In genomic region chr11:73023827-73024226, GRCm38 (mm10) we compare ENCODE assay signal across 10 mouse cellular contexts. TPM values are rescaled to one million over a fixed set of nuclear protein-coding genes. Genes with fewer than 3 reads are reported as not detected.
DNase-seq lines count a peak whose midpoint lies in the region; ATAC-seq and TF ChIP-seq lines count a peak whose summit lies in the region.
"Had no signal": no experiment of that assay in that cellular context is flagged by ENCODE, and none has a peak within 500 bp of the region (broad histone marks: within the 10 kb centered on the region; RNA-seq: fewer than 3 reads in every experiment).

No protein-coding gene starts in this region.

- H3K27ac ChIP-seq in heart, postnatal 0 days (ENCODE audit: low read depth) = peak overlapping the region; percentile 19; the same call in 1 of the 2 replicates
- H3K27ac ChIP-seq in limb, embryonic 15.5 days = peak overlapping the region; percentile 55
- H3K27ac ChIP-seq in thymus, adult 2 months (ENCODE audit: control insufficient read depth, insufficient read depth, low read length) = no peak overlapping the region

- no peak overlapping the region for H3K9ac ChIP-seq in heart, postnatal 0 days (replicated peaks; ENCODE audit: low read depth, low read length)
- no peak overlapping the region for H3K9ac ChIP-seq in limb, embryonic 15.5 days

- no peak for TF ChIP-seq CTCF in heart, postnatal 0 days (IDR thresholded peaks at IDR 0.05; ENCODE audit: low read depth)
- TF ChIP-seq CTCF in G1E (IDR thresholded peaks at IDR 0.05; ENCODE audit: low read depth, low read length) = no peak
- no peak for TF ChIP-seq CTCF in thymus, adult 2 months (IDR thresholded peaks at IDR 0.05; ENCODE audit: borderline replicate concordance, control insufficient read depth, extremely low read depth, insufficient read depth, low read length, poor library complexity)

- no peaks in the 10 kb centered on the region for H3K9me3 ChIP-seq in heart, postnatal 0 days (replicated peaks; ENCODE audit: control insufficient read depth, low read length)
- no peaks in the 10 kb centered on the region for H3K9me3 ChIP-seq in G1E (replicated peaks)
- no peaks in the 10 kb centered on the region for H3K9me3 ChIP-seq in limb, embryonic 15.5 days
- H3K9me3 ChIP-seq: hindbrain, embryonic 10.5 days had no signal

- ATAC-seq in heart, postnatal 0 days (ENCODE audit: insufficient read depth, low read depth) = no peak
- ATAC-seq in G1E (ENCODE audit: extremely low read depth, insufficient number of reproducible peaks, low FRiP score, poor library complexity, severe bottlenecking) = no peak
- ATAC-seq in limb, embryonic 15.5 days (ENCODE audit: insufficient number of reproducible peaks, low FRiP score, low TSS enrichment, low read depth) = no peak
- ATAC-seq in activated CD4-positive, CD25-positive, alpha-beta regulatory T cell, adult 4 months = no peak

- TF ChIP-seq POLR2A in thymus, adult 2 months (IDR thresholded peaks at IDR 0.05; ENCODE audit: control insufficient read depth, extremely low read depth, insufficient read depth, low read length, poor library complexity) = no peak

- H3K4me3 ChIP-seq in heart, postnatal 0 days (ENCODE audit: low read depth, low read length) = no peak overlapping the region
- peak overlapping the region; percentile 68; the same call in 1 of the 2 replicates for H3K4me3 ChIP-seq in G1E (ENCODE audit: low read depth, low read length)
- H3K4me3 ChIP-seq in limb, embryonic 15.5 days = no peak overlapping the region
- H3K4me3 ChIP-seq in thymus, adult 2 months (ENCODE audit: control insufficient read depth, insufficient read depth, low read length) = no peak overlapping the region
- H3K4me3 ChIP-seq: hindbrain, embryonic 10.5 days had no signal

- peaks cover 22% of the 10 kb centered on the region for H3K27me3 ChIP-seq in heart, postnatal 0 days (ENCODE audit: control insufficient read depth, insufficient read depth, low read length)
- H3K27me3 ChIP-seq in G1E (ENCODE audit: insufficient read depth, low read length) = peaks cover 35% of the 10 kb centered on the region
- H3K27me3 ChIP-seq in limb, embryonic 15.5 days = peaks cover 20% of the 10 kb centered on the region
- H3K27me3 ChIP-seq in thymus, adult 2 months (ENCODE audit: control insufficient read depth, insufficient read depth, low read length) = no peaks in the 10 kb centered on the region

- 44% methylated on average over 4 of the region's 4 CpGs for WGBS in heart, postnatal 0 days
- 61% methylated on average over 4 of the region's 4 CpGs for WGBS in limb, embryonic 15.5 days
- 68% methylated on average over 4 of the region's 4 CpGs for WGBS in thymus, adult 2 months

- no peaks in the 10 kb centered on the region for H3K36me3 ChIP-seq in heart, postnatal 0 days (replicated peaks; ENCODE audit: control insufficient read depth, insufficient read depth, low read length)
- peaks cover 34% of the 10 kb centered on the region for H3K36me3 ChIP-seq in G1E (replicated peaks)
- H3K36me3 ChIP-seq in limb, embryonic 15.5 days = 0 out of 2 replicates have a peak, but pooled peaks cover 6% of the 10 kb centered on the region
- H3K36me3 ChIP-seq in thymus, adult 2 months (ENCODE audit: control insufficient read depth, insufficient read depth, low read length) = peaks cover 14% of the 10 kb centered on the region; the same call in 1 of the 2 replicates
- H3K36me3 ChIP-seq: hindbrain, embryonic 10.5 days had no signal

- no peak for DNase-seq in heart, postnatal 0 days (ENCODE audit: low spot score)
- DNase-seq in heart, adult 18-20 months = no peak
- DNase-seq in lung, adult 18-20 months = peak; percentile 39 to 58
- no peak for DNase-seq in lung, postnatal 25 days (ENCODE audit: low spot score)
- DNase-seq in G1E (ENCODE audit: low spot score) = no peak
- no peak for DNase-seq in thymus, adult 2 months
- DNase-seq: thymus, postnatal 25 days had no signal

- TF ChIP-seq EP300 in heart, postnatal 0 days (IDR thresholded peaks at IDR 0.05; ENCODE audit: low read depth) = no peak

- H3K4me1 ChIP-seq in heart, postnatal 0 days (ENCODE audit: control insufficient read depth, insufficient read depth) = peaks cover 15% of the 10 kb centered on the region; the same call in 1 of the 2 replicates
- peaks cover 85% of the 10 kb centered on the region for H3K4me1 ChIP-seq in G1E (ENCODE audit: insufficient read depth, low read depth, low read length)
- peaks cover 48% of the 10 kb centered on the region for H3K4me1 ChIP-seq in limb, embryonic 15.5 days
- peaks cover 35% of the 10 kb centered on the region for H3K4me1 ChIP-seq in thymus, adult 2 months (replicated peaks; ENCODE audit: control insufficient read depth, insufficient read depth, low read length)

- H3K4me2 ChIP-seq in heart, postnatal 0 days (ENCODE audit: low read depth, low read length) = no peak overlapping the region
- no peak overlapping the region for H3K4me2 ChIP-seq in limb, embryonic 15.5 days

RNA-seq across cellular contexts. Expression of gene Camkk1, which starts 5.0 kb away (rescaled TPM):
- 0.62 and 4.9 TPM in 2 replicates for total RNA-seq in heart, postnatal 0 days (2014; rRNA removed; ENCODE audit: low replicate concordance)
- 0.68 and 1.1 TPM in 2 replicates for polyA plus RNA-seq in heart, postnatal 0 days (2015; fragmentation: Nextera tagmentation; extraction: Ambion mirVana)
- total RNA-seq in heart, adult 18-20 months (2021) = under 1 TPM; 0.90 to 0.92 TPM
- total RNA-seq in G1E (2014; fragmentation: Nextera tagmentation) = 1.9 and 4.2 TPM in 2 replicates
- total RNA-seq in G1E (2017) = 13.1 and 13.8 TPM in 2 replicates
- polyA plus RNA-seq in G1E (2012) = 8.9 and 9.9 TPM in 2 replicates
- polyA plus RNA-seq in limb, embryonic 15.5 days (2015; fragmentation: Nextera tagmentation; extraction: Ambion mirVana) = 12.0 and 13.2 TPM in 2 replicates
- polyA plus RNA-seq in thymus, adult 2 months (2012; rRNA removed) = 35.4 and 40.0 TPM in 2 replicates
- 1 to 10 TPM; 2.4 to 2.6 TPM for polyA plus RNA-seq in activated CD4-positive, CD25-positive, alpha-beta regulatory T cell, adult 4 months (2017; shearing (Covaris generic))

RNA-seq across cellular contexts. Expression of gene Ncbp3, which starts 23.8 kb away (rescaled TPM):
- 7.1 and 8.9 TPM in 2 replicates for total RNA-seq in heart, postnatal 0 days (2014; rRNA removed; ENCODE audit: low replicate concordance)
- polyA plus RNA-seq in heart, postnatal 0 days (2015; fragmentation: Nextera tagmentation; extraction: Ambion mirVana) = 6.6 and 7.0 TPM in 2 replicates
- 1 to 10 TPM; 5.6 to 6.2 TPM for total RNA-seq in heart, adult 18-20 months (2021)
- total RNA-seq in G1E (2014; fragmentation: Nextera tagmentation) (23.9 and 25.0 TPM in 2 replicates), G1E (2017) (20.0 and 24.2 TPM in 2 replicates)
- polyA plus RNA-seq in G1E (2012) = 11.2 and 13.3 TPM in 2 replicates
- polyA plus RNA-seq in limb, embryonic 15.5 days (2015; fragmentation: Nextera tagmentation; extraction: Ambion mirVana) = 10.5 and 11.3 TPM in 2 replicates
- polyA plus RNA-seq in thymus, adult 2 months (2012; rRNA removed) = 6.5 and 7.0 TPM in 2 replicates
- 10 to 100 TPM; 14.3 to 16.8 TPM for polyA plus RNA-seq in activated CD4-positive, CD25-positive, alpha-beta regulatory T cell, adult 4 months (2017; shearing (Covaris generic))

RNA-seq across cellular contexts. Expression of gene P2rx1, which starts 24.9 kb away (rescaled TPM):
- total RNA-seq in heart, postnatal 0 days (2014; rRNA removed; ENCODE audit: low replicate concordance) = 1.4 and 24.8 TPM in 2 replicates
- polyA plus RNA-seq in heart, postnatal 0 days (2015; fragmentation: Nextera tagmentation; extraction: Ambion mirVana) = 0.71 and 1.0 TPM in 2 replicates
- under 1 TPM; 0.25 to 0.28 TPM for total RNA-seq in heart, adult 18-20 months (2021)
- total RNA-seq in G1E (2014; fragmentation: Nextera tagmentation) = 11.4 and 12.0 TPM in 2 replicates
- total RNA-seq in G1E (2017) = 46.9 and 53.7 TPM in 2 replicates
- 11.7 and 14.8 TPM in 2 replicates for polyA plus RNA-seq in G1E (2012)
- polyA plus RNA-seq in limb, embryonic 15.5 days (2015; fragmentation: Nextera tagmentation; extraction: Ambion mirVana) = 3.5 and 4.2 TPM in 2 replicates
- polyA plus RNA-seq in thymus, adult 2 months (2012; rRNA removed) = 82.6 and 103 TPM in 2 replicates
- under 1 TPM in 1 of 2 experiments, not detected in 1; 0.42 TPM for polyA plus RNA-seq in activated CD4-positive, CD25-positive, alpha-beta regulatory T cell, adult 4 months (2017; shearing (Covaris generic))

Comparison
In these comparisons a context has a peak if more than half of its experiments do, and no peak if none do; other contexts are left out.
1. DNase-seq: peak in lung, adult 18-20 months (2 of 2); none in heart, postnatal 0 days (single experiment), heart, adult 18-20 months (0 of 2), lung, postnatal 25 days (single experiment), G1E (single experiment) and thymus, adult 2 months (single experiment).